Mouse (Mus musculus): ENCODE measurements at regions not wholly inside any gene's neighbourhood (a gene's known extent, or its start where the extent isn't known, plus 50 kb on each side); places are given as distances from the start of the nearest gene placed in this dataset.

DNA sequence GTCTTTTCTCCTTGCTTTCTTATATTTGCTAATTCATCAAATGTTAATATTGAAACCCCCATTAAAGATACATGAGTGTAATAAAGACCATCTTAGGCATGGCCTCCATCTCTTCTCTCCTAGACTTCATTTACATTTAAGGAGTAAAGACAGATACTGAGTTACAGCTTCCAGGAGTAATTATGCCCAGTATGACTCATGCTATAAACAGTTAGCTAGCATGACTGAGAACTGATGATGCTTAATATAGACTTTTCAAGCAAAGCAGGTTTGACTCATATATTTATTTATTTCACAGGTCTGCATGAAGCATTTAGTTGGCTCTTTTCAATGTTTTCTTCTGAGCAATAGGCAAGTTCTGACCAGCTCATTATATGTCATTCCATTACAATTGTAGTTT is 453.7 kb upstream of the Cntn6 start:
- no peak for DNase-seq (ENCODE audit: low spot score in 2 of 2)

DNA sequence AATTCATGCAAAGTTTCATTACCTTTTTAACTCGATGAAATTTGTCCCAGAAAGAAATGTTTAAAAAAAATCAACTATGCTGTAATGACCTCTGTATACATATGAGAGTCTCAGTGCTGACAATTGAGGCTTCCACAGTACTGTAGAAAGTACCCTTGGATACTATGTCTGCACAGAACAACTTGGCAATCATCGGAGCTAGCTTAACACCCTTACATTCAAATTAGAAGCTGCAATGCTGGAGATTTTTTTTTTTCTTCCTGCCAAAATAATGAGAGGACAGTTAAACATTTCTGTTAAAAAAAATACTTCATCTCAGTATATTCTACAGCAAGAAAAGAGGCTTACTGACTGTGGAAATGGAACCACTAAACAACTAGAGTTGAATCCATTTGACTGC is 452.1 kb upstream of the Cntn6 start:
- DNase-seq (ENCODE audit: low spot score in 2 of 2) = no peak

DNA sequence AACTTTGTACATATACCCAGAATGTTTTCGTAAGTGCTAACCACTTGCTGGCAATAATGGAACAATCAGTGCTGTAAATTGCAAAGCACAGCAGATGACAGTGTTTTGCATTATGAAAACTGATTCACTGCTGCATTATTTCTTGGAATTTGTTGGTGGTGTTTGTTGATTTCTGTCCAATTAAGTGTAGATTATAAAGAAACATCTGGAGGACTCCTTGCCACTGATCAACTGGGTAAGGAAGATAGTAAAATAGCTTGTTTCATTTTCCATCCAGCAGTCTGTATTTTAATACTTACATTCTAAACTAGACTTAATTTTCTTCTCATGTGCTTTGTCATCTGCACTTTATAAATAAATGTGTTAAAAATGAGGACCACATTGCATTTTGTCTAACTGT is 436.6 kb upstream of the Cntn6 start:
- no peak for DNase-seq (ENCODE audit: low spot score in 2 of 2)

DNA sequence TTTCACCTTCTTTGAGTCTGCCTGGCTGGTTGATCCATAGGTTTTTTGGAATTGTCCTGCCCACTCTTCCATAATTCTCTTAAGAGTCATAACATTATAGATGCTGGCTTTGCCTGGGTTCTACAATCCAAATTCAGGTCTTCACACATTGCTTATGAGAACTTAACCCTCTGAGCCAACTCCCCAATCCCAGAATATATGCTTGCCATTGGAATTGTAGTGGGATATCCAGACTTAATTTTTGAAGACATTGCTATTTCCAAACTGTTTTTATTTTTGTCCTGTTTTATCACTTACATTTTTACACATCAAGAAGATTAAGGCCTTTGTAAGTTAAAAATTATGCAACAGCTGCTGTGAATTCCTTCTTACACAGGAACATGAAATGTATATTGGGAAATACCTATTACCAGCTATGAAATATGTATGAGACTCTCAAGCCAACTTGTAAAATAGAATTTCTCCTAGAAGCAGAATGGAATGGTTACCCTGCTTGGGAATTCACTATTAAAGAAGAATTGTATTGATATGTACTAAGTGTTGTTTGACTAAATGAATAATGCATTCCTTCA is 430.8 kb upstream of the Cntn6 start:
- no peak for DNase-seq (ENCODE audit: low spot score in 2 of 2)

DNA sequence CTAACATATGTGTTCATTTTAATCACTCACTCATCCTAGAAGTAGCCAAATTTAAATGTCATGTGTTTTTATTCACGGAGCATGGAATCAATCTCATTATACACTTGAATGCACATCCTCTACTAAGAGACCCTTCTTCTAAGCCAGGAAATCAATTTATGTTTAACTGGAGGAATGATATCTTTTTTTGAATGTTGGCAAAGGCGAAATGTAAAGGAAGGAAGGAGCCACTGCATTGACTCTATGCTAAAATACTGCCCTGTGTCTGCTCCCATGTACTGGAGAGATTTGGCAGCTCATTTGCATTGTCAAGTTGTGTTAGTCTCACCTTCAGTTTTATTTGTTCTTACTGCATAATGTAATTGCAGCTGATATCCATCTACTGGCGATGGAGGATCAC is 412.0 kb upstream of the Cntn6 start:
- DNase-seq (ENCODE audit: low spot score in 2 of 2) = no peak

DNA sequence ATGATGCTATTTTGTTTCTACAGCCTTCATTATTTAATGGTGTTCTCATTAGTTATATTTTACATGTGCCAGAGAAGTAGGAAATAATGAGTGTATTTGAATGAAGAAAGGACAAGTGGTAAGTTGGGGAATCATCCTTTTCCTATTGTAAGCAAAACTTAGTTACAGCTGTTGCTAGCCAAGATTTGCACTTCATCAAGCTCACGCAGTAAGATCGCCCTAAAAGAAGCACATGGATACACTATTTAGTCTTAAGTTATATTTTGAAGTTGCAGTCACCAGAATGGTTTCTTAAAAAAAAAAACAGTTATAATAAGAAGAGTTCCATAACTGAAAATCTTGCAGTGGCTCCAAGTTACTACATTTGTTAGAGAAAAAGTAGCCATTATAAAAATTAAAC is 410.3 kb upstream of the Cntn6 start:
- DNase-seq (ENCODE audit: low spot score in 2 of 2) = no peak

DNA sequence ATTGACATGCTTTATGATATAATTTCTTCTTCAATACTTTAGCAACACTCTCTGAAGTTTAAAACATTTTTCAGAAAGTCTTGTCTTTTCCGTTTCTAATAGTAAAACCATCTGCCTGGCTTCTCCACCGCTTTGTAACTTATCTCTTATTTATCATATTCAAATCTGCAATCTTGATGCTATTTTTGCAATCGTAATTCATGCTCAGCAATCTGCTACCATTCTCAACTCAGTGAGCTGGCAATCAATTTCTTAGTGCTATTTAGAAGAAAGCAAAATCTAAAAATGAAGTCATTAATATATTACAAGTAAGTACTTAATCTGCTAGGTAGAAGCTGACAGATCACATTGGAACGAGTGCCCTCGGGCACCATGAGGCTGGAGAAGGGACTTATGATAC is 384.2 kb upstream of the Cntn6 start:
- DNase-seq (ENCODE audit: low spot score in 2 of 2) = no peak
